Mouse (Mus musculus): Measurements from ENCODE around the gene Homer1. TPM values are rescaled to one million over a fixed set of nuclear protein-coding genes. Genes with fewer than 3 reads are reported as not detected.

The Homer1 gene
- polyA plus RNA-seq, 1 experiment, result 3.7 TPM

- H3ac ChIP-seq (ENCODE audit: control insufficient read depth, insufficient read length), result no peak overlapping the region
- TF ChIP-seq CEBPB (IDR thresholded peaks at IDR 0.05; ENCODE audit: insufficient read depth, poor library complexity, severe bottlenecking), result no peak
- TF ChIP-seq MYOG (IDR thresholded peaks at IDR 0.05; ENCODE audit: control insufficient read depth in 1 of 3, insufficient read depth in 1 of 3, insufficient read length in 2 of 3, low read depth in 2 of 3), result no peak
- no peak for TF ChIP-seq SRF (IDR thresholded peaks at IDR 0.05; ENCODE audit: control insufficient read depth, insufficient read length, low read depth)
- no peak for TF ChIP-seq MAX (IDR thresholded peaks at IDR 0.05; ENCODE audit: low read depth)
- no peak for TF ChIP-seq MYOD1 (IDR thresholded peaks at IDR 0.05; ENCODE audit: control insufficient read depth in 1 of 3, insufficient read length in 2 of 3, low read depth in 2 of 3)
- TF ChIP-seq USF1 (IDR thresholded peaks at IDR 0.05; ENCODE audit: low read depth), result no peak
- TF ChIP-seq TCF3 (IDR thresholded peaks at IDR 0.05; ENCODE audit: insufficient read length, low read depth), result no peak
These were observed 1.1 kb downstream of the Homer1 start for GRCm38 (mm10) chr13:93300581-93300980.

GRCm38 (mm10) chr13:93301060-93301459 lies 1.6 kb downstream of the Homer1 start:
- Histone ChIP-seq H3K79me2 (ENCODE audit: control insufficient read depth, insufficient read depth) (peaks cover 14% of the 10 kb centered on the region), H3K4me3 (no peak overlapping the region), H3K36me3 (ENCODE audit: control insufficient read depth, insufficient read depth) (no peaks in the 10 kb centered on the region), H3ac (ENCODE audit: control insufficient read depth, insufficient read length) (no peak overlapping the region), H3K27me3 (ENCODE audit: control insufficient read depth, insufficient read depth, insufficient read length) (no peaks in the 10 kb centered on the region), H3K4me2 (ENCODE audit: low read depth) (no peak overlapping the region)
- TF ChIP-seq POLR2A (IDR thresholded peaks at IDR 0.05; ENCODE audit: insufficient read length, low read depth) (no peak), E2F4 (IDR thresholded peaks at IDR 0.05; ENCODE audit: insufficient read depth) (no peak), TCF3 (IDR thresholded peaks at IDR 0.05; ENCODE audit: insufficient read length, low read depth) (no peak), REST (IDR thresholded peaks at IDR 0.05; ENCODE audit: insufficient read depth, insufficient read length) (no peak), SRF (IDR thresholded peaks at IDR 0.05; ENCODE audit: control insufficient read depth, insufficient read length, low read depth) (no peak), POLR2AphosphoS2 (IDR thresholded peaks at IDR 0.05; ENCODE audit: insufficient read length, low read depth) (no peak), USF1 (IDR thresholded peaks at IDR 0.05; ENCODE audit: low read depth) (no peak), MYOG (IDR thresholded peaks at IDR 0.05; ENCODE audit: control insufficient read depth in 1 of 3, insufficient read depth in 1 of 3, insufficient read length in 2 of 3, low read depth in 2 of 3) (no peak), CEBPB (IDR thresholded peaks at IDR 0.05; ENCODE audit: insufficient read depth, poor library complexity, severe bottlenecking) (no peak), TCF12 (IDR thresholded peaks at IDR 0.05; ENCODE audit: insufficient read depth, poor library complexity, severe bottlenecking) (no peak), MAX (IDR thresholded peaks at IDR 0.05; ENCODE audit: low read depth) (no peak), MYOD1 (IDR thresholded peaks at IDR 0.05; ENCODE audit: control insufficient read depth in 1 of 3, insufficient read length in 2 of 3, low read depth in 2 of 3) (no peak)

More at GRCm38 (mm10) chr13:93300581-93300980, 1.1 kb downstream of the Homer1 start:
- Histone ChIP-seq H3K4me3 (no peak overlapping the region), H3K36me3 (ENCODE audit: control insufficient read depth, insufficient read depth) (no peaks in the 10 kb centered on the region), H3K27me3 (ENCODE audit: control insufficient read depth, insufficient read depth, insufficient read length) (no peaks in the 10 kb centered on the region), H3K79me2 (ENCODE audit: control insufficient read depth, insufficient read depth) (peaks cover 9% of the 10 kb centered on the region), H3K4me2 (ENCODE audit: low read depth) (no peak overlapping the region)

DNA sequence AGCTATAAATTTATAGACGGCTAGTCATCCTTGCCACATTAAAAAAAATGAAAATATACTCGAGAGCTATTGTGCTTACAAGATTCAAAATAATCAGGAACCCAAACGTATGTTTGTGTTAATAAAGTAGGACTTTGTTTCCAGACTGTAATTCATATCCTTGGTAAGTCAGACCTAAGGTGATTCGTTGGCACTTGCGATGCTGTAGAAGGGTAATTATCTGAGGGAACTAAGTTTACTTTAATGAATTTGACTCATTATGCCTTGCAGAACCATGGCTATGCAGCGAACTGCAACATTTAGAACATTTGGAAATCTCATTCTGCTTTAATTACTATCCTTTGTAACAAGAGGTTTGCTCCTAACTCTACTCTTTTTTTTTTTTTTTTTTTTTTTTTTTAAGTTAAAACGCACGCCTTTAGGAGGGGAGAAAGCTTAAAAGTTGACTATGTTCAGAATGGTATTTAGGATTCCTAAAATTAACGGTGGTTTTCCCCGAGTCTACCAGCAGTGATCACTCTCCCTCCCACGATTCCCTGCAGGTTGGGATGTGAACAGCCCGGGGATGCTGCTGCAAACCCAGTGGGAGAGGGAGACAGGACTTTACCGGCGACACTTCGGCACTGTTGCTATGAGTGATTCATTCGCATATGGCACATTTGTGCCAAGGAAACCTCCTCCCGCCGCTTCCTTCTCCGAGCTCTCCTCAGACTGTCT lies 3.6 kb downstream of the Homer1 start:
- no peaks in the 10 kb centered on the region for H3K27me3 ChIP-seq (ENCODE audit: control insufficient read depth, insufficient read depth, insufficient read length)
- H3K36me3 ChIP-seq (ENCODE audit: control insufficient read depth, insufficient read depth), result no peaks in the 10 kb centered on the region
- peak overlapping the region; percentile 81 for H3K4me2 ChIP-seq (ENCODE audit: low read depth)
- H3K4me3 ChIP-seq, result peak overlapping the region; percentile 60
- peaks cover 28% of the 10 kb centered on the region for H3K79me2 ChIP-seq (ENCODE audit: control insufficient read depth, insufficient read depth)
- H3ac ChIP-seq (ENCODE audit: control insufficient read depth, insufficient read length), result peak overlapping the region; percentile 81
- TF ChIP-seq SRF (IDR thresholded peaks at IDR 0.05; ENCODE audit: control insufficient read depth, insufficient read length, low read depth) (no peak), CEBPB (IDR thresholded peaks at IDR 0.05; ENCODE audit: insufficient read depth, poor library complexity, severe bottlenecking) (no peak), MYOD1 (IDR thresholded peaks at IDR 0.05; ENCODE audit: control insufficient read depth in 1 of 3, insufficient read length in 2 of 3, low read depth in 2 of 3) (no peak), POLR2A (IDR thresholded peaks at IDR 0.05; ENCODE audit: insufficient read length, low read depth) (no peak), TCF12 (IDR thresholded peaks at IDR 0.05; ENCODE audit: insufficient read depth, poor library complexity, severe bottlenecking) (no peak), POLR2AphosphoS2 (IDR thresholded peaks at IDR 0.05; ENCODE audit: insufficient read length, low read depth) (no peak), USF1 (IDR thresholded peaks at IDR 0.05; ENCODE audit: low read depth) (no peak), REST (IDR thresholded peaks at IDR 0.05; ENCODE audit: insufficient read depth, insufficient read length) (no peak), MYOG (IDR thresholded peaks at IDR 0.05; ENCODE audit: control insufficient read depth in 1 of 3, insufficient read depth in 1 of 3, insufficient read length in 2 of 3, low read depth in 2 of 3) (no peak), E2F4 (IDR thresholded peaks at IDR 0.05; ENCODE audit: insufficient read depth) (no peak), MAX (IDR thresholded peaks at IDR 0.05; ENCODE audit: low read depth) (no peak), TCF3 (IDR thresholded peaks at IDR 0.05; ENCODE audit: insufficient read length, low read depth) (no peak)

DNA sequence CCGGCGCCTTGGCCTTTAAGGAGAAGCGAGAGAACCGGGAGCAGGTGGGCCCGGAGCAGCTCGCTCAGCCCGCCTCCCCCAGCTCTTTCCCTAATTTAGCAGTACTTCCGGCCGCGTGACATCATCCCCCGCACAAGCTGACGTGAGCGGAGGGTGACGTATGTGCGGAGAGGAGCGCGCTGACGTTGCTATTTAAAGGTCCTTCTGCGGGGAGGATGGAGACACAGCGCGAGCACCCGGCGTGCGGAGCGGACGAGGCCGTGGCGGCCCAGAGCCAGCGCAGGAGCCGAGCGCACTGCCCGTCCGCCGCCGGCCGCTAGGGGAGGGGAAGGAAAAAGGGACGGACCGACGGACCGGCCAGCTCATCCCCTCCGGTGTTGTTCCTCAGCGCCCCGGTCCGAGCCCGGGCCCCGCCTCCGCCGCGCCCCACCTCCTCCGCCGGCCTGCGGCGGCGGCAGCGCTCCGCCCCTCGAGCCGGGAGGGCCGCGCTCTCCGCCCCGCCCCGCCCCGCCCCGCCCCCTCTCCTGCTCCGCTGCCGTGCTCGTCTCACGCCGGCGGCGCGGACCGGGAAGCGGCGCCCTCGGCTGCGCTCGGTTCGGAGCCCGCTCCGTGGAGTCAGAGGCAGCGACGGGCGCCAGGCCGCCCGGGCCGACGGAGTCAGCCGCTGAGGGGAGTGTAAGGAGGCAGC lies 4.3 kb downstream of the Homer1 start:
- H3K27me3 ChIP-seq (ENCODE audit: control insufficient read depth, insufficient read depth, insufficient read length), result no peaks in the 10 kb centered on the region
- H3K4me3 ChIP-seq, result peak overlapping the region; percentile 60
- peak overlapping the region; percentile 81 for H3K4me2 ChIP-seq (ENCODE audit: low read depth)

More for the DNA sequence above, 4.3 kb downstream of the Homer1 start:
- TF ChIP-seq MAX (IDR thresholded peaks at IDR 0.05; ENCODE audit: low read depth), result no peak
- peak; percentile 1 for TF ChIP-seq USF1 (IDR thresholded peaks at IDR 0.05; ENCODE audit: low read depth)
- no peak for TF ChIP-seq TCF3 (IDR thresholded peaks at IDR 0.05; ENCODE audit: insufficient read length, low read depth)
- no peak for TF ChIP-seq MYOG (IDR thresholded peaks at IDR 0.05; ENCODE audit: control insufficient read depth in 1 of 3, insufficient read depth in 1 of 3, insufficient read length in 2 of 3, low read depth in 2 of 3)
- no peak for TF ChIP-seq REST (IDR thresholded peaks at IDR 0.05; ENCODE audit: insufficient read depth, insufficient read length)
- peak; percentile 73 for TF ChIP-seq POLR2AphosphoS2 (IDR thresholded peaks at IDR 0.05; ENCODE audit: insufficient read length, low read depth)
- no peak for TF ChIP-seq CEBPB (IDR thresholded peaks at IDR 0.05; ENCODE audit: insufficient read depth, poor library complexity, severe bottlenecking)
- peak; percentile 100 for TF ChIP-seq SRF (IDR thresholded peaks at IDR 0.05; ENCODE audit: control insufficient read depth, insufficient read length, low read depth)
- peak in 2 of 3 experiments; percentile 37 to 38 for TF ChIP-seq MYOD1 (IDR thresholded peaks at IDR 0.05; ENCODE audit: control insufficient read depth in 1 of 3, insufficient read length in 2 of 3, low read depth in 2 of 3)
- peak; percentile 77 for TF ChIP-seq POLR2A (IDR thresholded peaks at IDR 0.05; ENCODE audit: insufficient read length, low read depth)
- H3K79me2 ChIP-seq (ENCODE audit: control insufficient read depth, insufficient read depth), result peaks cover 35% of the 10 kb centered on the region
- peak overlapping the region; percentile 81 for H3ac ChIP-seq (ENCODE audit: control insufficient read depth, insufficient read length)
- H3K36me3 ChIP-seq (ENCODE audit: control insufficient read depth, insufficient read depth), result no peaks in the 10 kb centered on the region
